Mouse (Mus musculus) erythroblast, embryonic 14.5 days (primary cell): ENCODE results near the gene Stk26. TPM values are rescaled to one million over a fixed set of nuclear protein-coding genes. Genes with fewer than 3 reads are reported as not detected.
A peak's percentile ranks its signal among the peaks of the same experiment; 100 is the strongest.

Experiments used
- H3K27me3 ChIP-seq: 2 replicates; pipeline ENCODE4 v1.6.1; 2012; ENCODE audit warnings: inconsistent platforms; ENCODE audit not compliant: control insufficient read depth
- H3K36me3 ChIP-seq: 2 replicates; pipeline ENCODE4 v1.6.1; 2012; ENCODE audit warnings: mild to moderate bottlenecking, inconsistent platforms; ENCODE audit not compliant: control insufficient read depth
- H3K4me1 ChIP-seq: 2 replicates; pipeline ENCODE4 v1.6.1; 2012; ENCODE audit warnings: inconsistent platforms; ENCODE audit not compliant: control insufficient read depth
- H3K4me3 ChIP-seq: replicated peaks from 2 replicates; pipeline ENCODE3; 2012; ENCODE audit warnings: moderate library complexity, mild to moderate bottlenecking, inconsistent platforms
- H3K9me3 ChIP-seq: 2 replicates; pipeline ENCODE4 v1.6.1; 2012; ENCODE audit warnings: low read length, inconsistent platforms, mixed read lengths; ENCODE audit not compliant: control insufficient read depth
- GATA1 ChIP-seq: IDR thresholded peaks from 2 replicates; pipeline ENCODE4 v1.6.1; 2012; ENCODE audit warnings: low read length, inconsistent platforms, mixed read lengths
- TAL1 ChIP-seq: IDR thresholded peaks from 3 replicates; pipeline ENCODE4 v1.6.1; 2012; ENCODE audit warnings: low read length, inconsistent platforms, mixed read lengths
- polyA plus RNA-seq: library from polyadenylated mRNA; stranded (reverse); fragments of >175 nt; gene quantifications from 2 replicates; pipeline ENCODE4 v1.2.3, GENCODE M21; 2012

The Stk26 gene
- polyA plus RNA-seq, 1 experiment: 0.09 TPM

DNA sequence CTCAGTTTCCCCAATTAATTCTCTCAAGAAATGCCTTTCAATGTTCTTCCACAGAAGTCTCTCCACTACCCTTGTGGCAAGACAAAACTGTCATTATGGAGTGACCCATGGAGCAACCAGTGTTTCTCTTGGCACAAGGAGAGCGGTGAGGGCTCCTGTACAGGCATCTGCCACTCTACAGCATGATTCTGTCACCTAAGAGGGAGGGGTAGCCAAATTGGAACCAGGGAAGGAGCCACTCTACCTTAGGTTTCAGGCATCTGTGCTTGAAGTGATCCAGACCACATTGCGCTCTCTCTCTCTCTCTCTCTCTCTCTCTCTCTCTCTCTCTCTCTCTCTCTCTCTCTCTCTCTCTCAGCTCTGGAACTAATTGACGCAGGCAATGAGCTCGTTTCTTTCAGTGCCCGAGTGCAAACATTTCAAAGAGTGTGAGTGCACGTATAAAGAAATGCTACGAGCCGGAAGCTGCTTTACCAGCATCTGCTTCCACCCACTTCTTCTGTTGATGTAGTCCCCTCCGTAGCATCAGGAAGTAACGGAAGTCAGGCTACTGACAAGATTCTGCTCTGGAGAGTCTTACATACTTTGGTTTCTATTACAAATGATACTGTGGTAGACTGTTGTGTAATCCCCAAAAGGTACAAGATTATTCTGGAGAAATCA lies 4.7 kb upstream of the Stk26 start:
- Histone ChIP-seq H3K9me3 (0 out of 2 replicates have a peak, but pooled peaks cover under 1% of the 10 kb centered on the region), H3K4me1 (peaks cover 6% of the 10 kb centered on the region), H3K36me3 (no peaks in the 10 kb centered on the region), H3K4me3 (no peak overlapping the region), H3K27me3 (no peaks in the 10 kb centered on the region)
- TF ChIP-seq TAL1 (no peak), GATA1 (no peak)

DNA sequence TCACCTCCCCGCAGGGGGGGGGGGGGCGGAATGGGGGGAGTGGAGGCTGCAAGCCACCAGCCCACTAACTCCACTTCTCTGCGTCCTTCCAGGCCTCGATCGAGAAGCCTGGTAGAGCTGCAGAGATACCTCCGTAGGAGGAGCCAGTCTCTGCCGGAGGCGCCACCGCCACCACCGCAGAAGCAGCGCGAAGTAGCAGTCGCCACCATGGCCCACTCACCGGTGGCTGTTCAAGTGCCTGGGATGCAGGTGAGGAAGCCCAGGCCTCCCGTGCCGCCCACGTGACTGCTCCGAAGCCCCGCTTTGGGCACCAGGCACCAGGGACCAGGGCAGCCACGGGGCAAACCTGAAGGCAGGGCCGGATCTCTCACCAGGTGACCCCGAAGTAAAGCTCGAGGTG lies 740 bp downstream of the Stk26 start:
- peaks cover 5% of the 10 kb centered on the region; the same call in 1 of the 2 replicates for H3K27me3 ChIP-seq
- no peaks in the 10 kb centered on the region for H3K36me3 ChIP-seq
- peaks cover 15% of the 10 kb centered on the region for H3K4me1 ChIP-seq
- TF ChIP-seq GATA1 (no peak), TAL1 (no peak)
- H3K9me3 ChIP-seq: peaks cover 6% of the 10 kb centered on the region; the same call in 1 of the 2 replicates
- H3K4me3 ChIP-seq: peak overlapping the region; percentile 64

DNA sequence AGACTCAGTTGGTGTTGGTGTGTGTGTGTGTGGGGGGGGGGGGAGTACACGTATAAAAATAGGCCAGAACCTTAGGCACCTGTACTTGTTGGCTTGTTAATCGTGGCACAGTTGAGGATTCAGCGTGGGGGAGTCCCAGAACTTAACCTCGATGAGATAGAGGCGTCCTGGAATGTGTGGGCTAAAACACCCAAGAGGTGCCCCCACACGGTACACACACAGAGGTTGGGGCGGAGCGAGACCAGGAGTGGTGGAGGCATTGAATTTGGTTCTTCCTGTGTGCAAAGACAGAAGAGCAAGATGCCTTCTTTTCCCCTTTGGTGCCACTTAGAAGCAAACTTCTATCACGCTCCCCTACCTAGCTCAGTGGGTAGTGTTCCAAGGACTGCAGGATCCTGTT lies 1.2 kb downstream of the Stk26 start:
- H3K4me3 ChIP-seq: peak overlapping the region; percentile 64
- H3K27me3 ChIP-seq: peaks cover 5% of the 10 kb centered on the region; the same call in 1 of the 2 replicates
- peaks cover 6% of the 10 kb centered on the region; the same call in 1 of the 2 replicates for H3K9me3 ChIP-seq
- H3K4me1 ChIP-seq: peaks cover 15% of the 10 kb centered on the region
- TF ChIP-seq GATA1 (no peak), TAL1 (no peak)
- H3K36me3 ChIP-seq: no peaks in the 10 kb centered on the region

DNA sequence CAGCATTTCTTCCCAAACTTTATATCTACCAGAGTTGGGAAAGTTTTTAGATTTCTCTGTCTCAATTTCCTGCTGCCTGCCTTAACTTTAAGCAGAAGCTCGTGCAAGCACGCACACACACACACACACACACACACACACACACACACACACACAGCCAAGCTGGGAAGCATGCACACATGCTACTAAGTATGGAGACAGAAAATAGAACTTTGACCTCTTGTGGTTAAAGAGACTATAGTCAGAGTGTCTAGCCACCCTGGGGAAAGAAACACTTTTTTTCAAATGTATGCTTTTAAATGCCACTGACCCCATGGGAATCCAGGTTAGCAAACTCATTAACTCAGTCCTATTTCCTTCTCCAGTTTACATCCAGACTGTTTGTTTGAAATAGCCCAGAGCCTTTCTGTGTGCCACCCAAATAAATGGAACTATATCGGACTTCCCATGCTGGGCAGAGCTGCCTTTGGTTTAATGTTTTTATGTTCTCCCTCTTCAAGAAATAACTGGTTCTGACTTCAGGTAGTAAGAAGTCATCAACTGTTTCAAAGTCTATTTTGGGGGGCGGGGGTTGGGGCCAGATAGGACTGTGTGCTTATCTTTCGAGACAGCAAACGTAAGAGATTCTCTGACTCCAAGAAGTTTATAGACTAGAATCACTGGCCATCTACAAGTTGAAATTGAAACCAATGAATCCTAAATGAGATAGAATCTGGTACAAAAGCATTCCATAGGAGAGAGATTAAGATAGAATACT lies 9.8 kb downstream of the Stk26 start:
- Histone ChIP-seq H3K27me3 (no peaks in the 10 kb centered on the region), H3K4me1 (no peaks in the 10 kb centered on the region), H3K9me3 (no peaks in the 10 kb centered on the region), H3K4me3 (no peak overlapping the region), H3K36me3 (no peaks in the 10 kb centered on the region)
- no peak for TF ChIP-seq GATA1

DNA sequence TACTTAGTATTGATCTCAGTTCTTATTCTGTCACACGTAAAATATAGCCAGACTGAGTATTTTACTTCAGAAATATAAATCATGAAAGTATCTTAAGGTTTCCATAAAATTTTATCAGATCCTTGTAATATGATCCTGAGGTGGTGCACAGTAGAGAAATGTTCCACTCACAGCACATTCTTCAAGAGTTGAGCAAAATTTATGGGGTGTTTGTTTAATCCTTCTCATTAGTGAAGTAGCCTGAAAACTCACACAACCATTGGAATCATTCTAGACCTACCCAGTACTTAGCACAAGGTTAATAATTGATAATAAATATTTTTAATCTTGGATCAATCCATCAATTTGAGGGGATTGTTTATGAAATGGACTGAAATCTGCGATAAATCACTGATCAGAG lies 22.9 kb downstream of the Stk26 start:
- Histone ChIP-seq H3K4me1 (no peaks in the 10 kb centered on the region), H3K4me3 (no peak overlapping the region), H3K27me3 (no peaks in the 10 kb centered on the region), H3K9me3 (no peaks in the 10 kb centered on the region), H3K36me3 (no peaks in the 10 kb centered on the region)
- TF ChIP-seq GATA1: no peak

DNA sequence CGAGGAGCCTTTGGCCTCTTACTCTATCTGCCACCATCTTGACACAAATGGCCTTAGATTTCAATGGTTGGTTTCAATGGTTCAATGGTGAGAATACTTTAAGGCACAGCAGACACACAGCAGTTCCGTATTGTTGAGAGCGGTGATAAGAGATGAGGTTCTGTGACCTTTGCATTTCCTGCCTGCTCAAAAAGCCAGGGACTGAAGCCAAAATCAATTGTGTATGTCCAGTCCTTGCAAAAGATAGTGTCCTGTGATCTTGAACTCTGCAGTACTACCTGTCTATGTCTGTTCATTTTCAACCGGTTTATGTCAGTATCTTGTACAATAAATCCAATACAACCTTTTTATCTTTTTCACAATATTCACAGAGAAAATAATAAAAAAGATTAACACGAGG lies 23.9 kb downstream of the Stk26 start:
- no peaks in the 10 kb centered on the region for H3K27me3 ChIP-seq
- no peaks in the 10 kb centered on the region for H3K4me1 ChIP-seq
- TF ChIP-seq GATA1: no peak
- TF ChIP-seq TAL1: no peak
- H3K4me3 ChIP-seq: no peak overlapping the region
- no peaks in the 10 kb centered on the region for H3K36me3 ChIP-seq
- no peaks in the 10 kb centered on the region for H3K9me3 ChIP-seq

DNA sequence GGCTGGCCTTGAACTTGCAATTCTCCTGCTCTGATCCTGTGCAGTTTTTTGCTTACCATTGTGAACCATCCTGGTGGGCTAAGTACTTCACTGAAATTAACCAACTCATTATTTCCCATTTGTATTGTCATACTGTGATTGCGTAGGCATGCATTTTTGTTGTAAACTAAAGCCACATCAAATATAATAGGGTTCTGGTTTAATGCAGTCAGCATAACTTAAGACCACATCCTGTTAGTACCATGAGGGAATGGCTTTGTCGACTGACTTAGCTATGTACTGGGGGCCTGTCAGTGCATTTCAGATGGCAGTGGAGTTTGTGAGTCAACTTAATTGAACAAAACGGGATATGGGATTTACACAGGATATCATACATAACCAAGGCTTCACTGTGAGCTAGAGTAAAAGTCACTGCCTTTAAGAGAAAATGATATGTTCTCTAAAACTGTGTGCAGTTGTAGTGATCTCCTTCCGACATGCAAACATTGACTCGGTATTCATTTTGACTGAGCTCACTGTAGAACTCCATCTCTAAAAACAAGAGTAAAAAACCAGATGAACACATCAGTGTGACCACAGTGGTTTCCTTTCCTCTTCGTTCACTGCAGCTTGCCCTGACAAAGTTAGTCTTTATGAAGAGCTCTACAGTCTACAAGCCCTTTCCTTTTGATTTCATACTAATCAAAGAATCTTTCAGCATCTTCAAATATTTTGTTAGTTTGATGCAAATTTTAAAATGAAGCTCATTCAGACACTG lies 33.6 kb downstream of the Stk26 start:
- Histone ChIP-seq H3K9me3 (no peaks in the 10 kb centered on the region), H3K4me1 (no peaks in the 10 kb centered on the region), H3K27me3 (no peaks in the 10 kb centered on the region), H3K4me3 (no peak overlapping the region), H3K36me3 (no peaks in the 10 kb centered on the region)
- no peak for TF ChIP-seq TAL1
- TF ChIP-seq GATA1: no peak

DNA sequence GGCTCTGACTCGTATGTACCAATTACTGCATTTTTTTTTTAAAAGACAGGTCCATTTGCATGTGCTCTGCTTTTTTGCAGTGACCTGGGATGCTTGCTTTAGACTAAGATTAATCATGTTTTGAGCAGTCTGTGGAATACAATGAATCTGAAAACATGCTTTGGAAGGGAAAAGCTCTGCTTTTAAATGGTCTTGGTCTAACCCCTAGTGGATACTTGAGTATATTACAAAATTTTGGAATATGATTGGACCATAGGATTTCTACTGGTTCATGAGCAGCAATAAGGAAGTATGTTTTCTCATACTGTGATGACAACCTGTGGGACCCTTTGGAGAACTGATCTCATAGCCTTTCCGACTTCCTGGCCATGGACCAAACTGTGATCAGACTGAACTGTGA lies 47.2 kb downstream of the Stk26 start:
- Histone ChIP-seq H3K36me3 (no peaks in the 10 kb centered on the region), H3K9me3 (no peaks in the 10 kb centered on the region), H3K4me1 (no peaks in the 10 kb centered on the region), H3K27me3 (no peaks in the 10 kb centered on the region), H3K4me3 (no peak overlapping the region)
- TF ChIP-seq TAL1 (no peak), GATA1 (no peak)

DNA sequence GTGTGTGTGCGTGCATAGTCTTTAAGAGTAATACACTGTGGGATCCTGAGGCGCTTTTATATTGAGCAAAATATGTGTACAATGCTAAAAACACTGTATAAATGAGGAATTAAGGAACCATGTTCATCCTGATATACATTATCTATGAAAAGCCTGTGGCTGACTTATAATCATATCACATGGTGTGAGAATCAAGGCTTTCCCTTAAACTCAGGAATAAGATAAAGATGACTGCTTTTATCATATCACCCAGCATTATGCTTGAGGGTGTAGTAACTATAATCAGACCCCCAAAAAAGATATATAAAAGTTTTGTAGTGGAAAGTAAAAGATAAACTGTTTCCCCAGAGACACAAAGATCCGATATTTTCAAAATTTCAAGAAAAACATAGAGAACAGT lies 62.6 kb downstream of the Stk26 start:
- H3K27me3 ChIP-seq: no peaks in the 10 kb centered on the region; the same call in 1 of the 2 replicates
- no peak overlapping the region for H3K4me3 ChIP-seq
- H3K9me3 ChIP-seq: no peaks in the 10 kb centered on the region
- TF ChIP-seq GATA1 (no peak), TAL1 (no peak)
- no peaks in the 10 kb centered on the region for H3K4me1 ChIP-seq
- no peaks in the 10 kb centered on the region for H3K36me3 ChIP-seq
